19 mouse cellular contexts compared by ENCODE assay signal in the genomic region with DNA sequence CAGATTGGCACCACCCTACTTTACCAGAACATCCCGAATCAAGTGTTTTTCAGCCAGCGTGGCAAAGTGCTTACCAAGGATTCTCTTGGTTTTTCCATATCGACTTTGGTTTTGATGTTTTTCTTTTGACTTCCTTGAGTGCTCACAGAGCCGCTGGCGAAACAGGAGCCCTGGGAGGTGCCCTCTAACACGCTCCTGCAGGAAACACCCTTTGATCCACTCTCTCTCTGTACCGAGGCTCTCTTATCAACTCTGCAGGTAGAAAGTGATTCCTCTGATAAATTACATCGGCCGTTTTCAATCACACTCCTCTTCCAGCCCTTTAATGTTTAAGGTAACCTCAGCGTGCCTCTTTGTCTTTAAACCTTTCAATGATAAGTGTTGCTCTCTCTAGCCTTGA.
"Had no signal": no experiment of that assay in that cellular context is flagged by ENCODE, and none has a peak within 500 bp of the region (broad histone marks: within the 10 kb centered on the region; RNA-seq: fewer than 3 reads in every experiment).

No protein-coding gene starts in this region.

- H3K4me1 ChIP-seq: liver, embryonic 12.5 days; midbrain, embryonic 12.5 days; neural tube, embryonic 13.5 days; stomach, embryonic 15.5 days had no signal

- H3K27me3 ChIP-seq: liver, embryonic 12.5 days; midbrain, embryonic 12.5 days; neural tube, embryonic 13.5 days; neural tube, embryonic 15.5 days; stomach, embryonic 15.5 days had no signal

- H3K36me3 ChIP-seq: liver, embryonic 12.5 days; stomach, embryonic 15.5 days had no signal

- H3K4me3 ChIP-seq: liver, embryonic 12.5 days; midbrain, embryonic 12.5 days; myocyte; neural tube, embryonic 13.5 days; neural tube, embryonic 15.5 days; stomach, embryonic 15.5 days had no signal

- DNase-seq: lung, adult 18-20 months; lung, embryonic 14.5 days; lung, postnatal 10 days; lung, postnatal 4 days; retina, postnatal 1 day; right cerebral cortex, adult 18-20 months; right cerebral cortex, postnatal 25 days; right cerebral cortex, postnatal 4 days; thymus, adult 2 months; thymus, postnatal 25 days; thymus, postnatal 4 days had no signal

- ATAC-seq: liver, embryonic 12.5 days had no signal

- H3K9me3 ChIP-seq: liver, embryonic 12.5 days; midbrain, embryonic 12.5 days; neural tube, embryonic 13.5 days; neural tube, embryonic 15.5 days; stomach, embryonic 15.5 days had no signal

- H3K27ac ChIP-seq: liver, embryonic 12.5 days; liver, embryonic 14.5 days; midbrain, embryonic 12.5 days; neural tube, embryonic 13.5 days; neural tube, embryonic 15.5 days; stomach, embryonic 15.5 days; stomach, postnatal 0 days had no signal

- H3K4me2 ChIP-seq: liver, embryonic 12.5 days; lung, embryonic 14.5 days; midbrain, embryonic 12.5 days; neural tube, embryonic 13.5 days; neural tube, embryonic 15.5 days; stomach, embryonic 15.5 days had no signal

- H3K9ac ChIP-seq: liver, embryonic 12.5 days; liver, embryonic 14.5 days; lung, embryonic 14.5 days; midbrain, embryonic 12.5 days; neural tube, embryonic 13.5 days; neural tube, embryonic 15.5 days; stomach, embryonic 15.5 days had no signal
